Mouse (Mus musculus) layer of hippocampus, postnatal 36 days (tissue): ENCODE data around the gene H2al1f. TPM values are rescaled to one million over a fixed set of nuclear protein-coding genes. Genes with fewer than 3 reads are reported as not detected.

Experiments
- total RNA-seq, 2 experiments: library from RNA; stranded (reverse); gene quantifications; 2 replicates each; pipeline ENCODE4 v1.2.3; 2021

The H2al1f gene
- total RNA-seq, 2 experiments from 2014 or later: not detected

Other genes starting within 250 kb of the H2al1f start
- gene H2al1a, start 15.9 kb upstream of the H2al1f start, total RNA-seq: not detected
- gene H2al1b, start 12.7 kb upstream of the H2al1f start, total RNA-seq: not detected
- not detected for gene H2al1c, start 9.5 kb upstream of the H2al1f start, total RNA-seq
- gene H2al1d, start 6.3 kb upstream of the H2al1f start, total RNA-seq: not detected
- gene H2al1e, start 3.2 kb upstream of the H2al1f start, total RNA-seq: not detected
- not detected for gene H2al1g, start 3.1 kb downstream of the H2al1f start, total RNA-seq
- gene H2al1h, start 6.3 kb downstream of the H2al1f start, total RNA-seq: not detected
- gene H2al1i, start 9.5 kb downstream of the H2al1f start, total RNA-seq: not detected
- not detected for gene H2al1j, start 12.7 kb downstream of the H2al1f start, total RNA-seq